Mouse (Mus musculus) liver, embryonic 11.5 days (tissue): ENCODE measurements at regions not wholly inside any gene's neighbourhood (a gene's known extent, or its start where the extent isn't known, plus 50 kb on each side); places are given as distances from the start of the nearest gene placed in this dataset.

ENCODE experiments used
- ATAC-seq: fragments of 200-750 bp; cut with Nextera tagmentation; replicated peaks from 2 replicates; pipeline ENCODE4 v1.8.0; 2017; ENCODE audit warnings: moderate number of reproducible peaks, mild to moderate bottlenecking, moderate TSS enrichment, moderate library complexity; ENCODE audit not compliant: low FRiP score
- DNase-seq: peaks from one replicate; pipeline ENCODE4 v3.0.0-alpha.2; 2017; ENCODE audit warnings: low spot score
- H3K27ac ChIP-seq: fragments of 300-500 bp; sonication (generic); 2 replicates; pipeline ENCODE4 v1.5.1; 2014; ENCODE audit warnings: mild to moderate bottlenecking, low read depth, low read length, control low read depth
- H3K27me3 ChIP-seq: fragments of 300-500 bp; sonication (generic); replicated peaks from 2 replicates; pipeline ENCODE4 v1.6.1; 2014; ENCODE audit warnings: low read length, mixed read lengths; ENCODE audit not compliant: control insufficient read depth, insufficient read depth
- H3K36me3 ChIP-seq: fragments of 300-500 bp; sonication (generic); 2 replicates; pipeline ENCODE4 v1.6.1; 2014; ENCODE audit warnings: mild to moderate bottlenecking, low read length, moderate library complexity, mixed read lengths; ENCODE audit not compliant: control insufficient read depth, insufficient read depth
- H3K4me1 ChIP-seq: fragments of 300-500 bp; sonication (generic); replicated peaks from 2 replicates; pipeline ENCODE4 v1.6.1; 2014; ENCODE audit warnings: low read length, mixed read lengths; ENCODE audit not compliant: control insufficient read depth, insufficient read depth
- H3K4me2 ChIP-seq: fragments of 300-500 bp; sonication (generic); 2 replicates; pipeline ENCODE4 v1.6.1; 2014; ENCODE audit warnings: mild to moderate bottlenecking, control low read depth, moderate library complexity
- H3K4me3 ChIP-seq: fragments of 300-500 bp; sonication (generic); 2 replicates; pipeline ENCODE4 v1.5.1; 2014; ENCODE audit warnings: low read depth, low read length, control low read depth
- H3K9ac ChIP-seq: fragments of 300-500 bp; sonication (generic); 2 replicates; pipeline ENCODE4 v1.6.1; 2014; ENCODE audit warnings: low read depth, low read length, control low read depth
- H3K9me3 ChIP-seq: fragments of 300-500 bp; sonication (generic); 2 replicates; pipeline ENCODE4 v1.6.1; 2016; ENCODE audit warnings: low read length, inconsistent platforms, mixed read lengths; ENCODE audit not compliant: control insufficient read depth
- WGBS: fragments of 180-500 bp; shearing (Covaris S2); extraction: QIAGEN DNeasy Blood & Tissue Kit; methylation state at CpG from one replicate; pipeline ENCODE4 v1.1.7; 2014; 5-methylcytosine and 5-hydroxymethylcytosine counted together

- DNase-seq = no peak
- Histone ChIP-seq H3K27ac (no peak overlapping the region), H3K9ac (no peak overlapping the region), H3K9me3 (no peaks in the 10 kb centered on the region), H3K4me2 (no peak overlapping the region), H3K27me3 (no peaks in the 10 kb centered on the region), H3K4me1 (no peaks in the 10 kb centered on the region), H3K4me3 (no peak overlapping the region), H3K36me3 (no peaks in the 10 kb centered on the region)
- WGBS = 69% methylated on average over 9 of the region's 9 CpGs
- no peak for ATAC-seq
Measured at GRCm38 (mm10) chr9:101402544-101403194, 151.1 kb upstream of the Ppp2r3a start.

- Histone ChIP-seq H3K36me3 (no peaks in the 10 kb centered on the region), H3K9ac (no peak overlapping the region)
Measured at GRCm38 (mm10) chr9:101401416-101401815, 149.8 kb upstream of the Ppp2r3a start.

GRCm38 (mm10) chr9:101398858-101399257 lies 147.3 kb upstream of the Ppp2r3a start:
- H3K4me2 ChIP-seq = no peak overlapping the region
- H3K36me3 ChIP-seq = no peaks in the 10 kb centered on the region
- H3K9me3 ChIP-seq = no peaks in the 10 kb centered on the region
- H3K27me3 ChIP-seq = no peaks in the 10 kb centered on the region
- no peaks in the 10 kb centered on the region for H3K4me1 ChIP-seq
- whole genome bisulfite sequencing = 65% methylated on average over 3 of the region's 3 CpGs
- H3K27ac ChIP-seq = no peak overlapping the region
- no peak overlapping the region for H3K4me3 ChIP-seq
- ATAC-seq (no peak), DNase-seq (no peak)
- no peak overlapping the region for H3K9ac ChIP-seq

More at GRCm38 (mm10) chr9:101401416-101401815, 149.8 kb upstream of the Ppp2r3a start:
- H3K4me1 ChIP-seq = no peaks in the 10 kb centered on the region
- H3K27me3 ChIP-seq = no peaks in the 10 kb centered on the region
- 73% methylated on average over 9 of the region's 9 CpGs for WGBS
- H3K27ac ChIP-seq = no peak overlapping the region
- ATAC-seq (no peak), DNase-seq (no peak)
- H3K4me3 ChIP-seq = no peak overlapping the region
- H3K4me2 ChIP-seq = no peak overlapping the region
- no peaks in the 10 kb centered on the region for H3K9me3 ChIP-seq

GRCm38 (mm10) chr9:101369380-101369779 lies 117.8 kb upstream of the Ppp2r3a start:
- Histone ChIP-seq H3K4me2 (no peak overlapping the region), H3K4me3 (no peak overlapping the region), H3K4me1 (no peaks in the 10 kb centered on the region), H3K9me3 (no peaks in the 10 kb centered on the region), H3K27me3 (no peaks in the 10 kb centered on the region), H3K36me3 (no peaks in the 10 kb centered on the region), H3K9ac (no peak overlapping the region), H3K27ac (no peak overlapping the region)
- 23% methylated on average over 2 of the region's 2 CpGs for WGBS
- ATAC-seq (no peak), DNase-seq (no peak)

GRCm38 (mm10) chr9:101356607-101357006 lies 105.0 kb upstream of the Ppp2r3a start:
- no peaks in the 10 kb centered on the region for H3K27me3 ChIP-seq
- no peaks in the 10 kb centered on the region for H3K9me3 ChIP-seq
- no peak overlapping the region for H3K27ac ChIP-seq
- no peak overlapping the region for H3K9ac ChIP-seq
- H3K4me1 ChIP-seq = no peaks in the 10 kb centered on the region
- H3K4me3 ChIP-seq = no peak overlapping the region
- no peaks in the 10 kb centered on the region for H3K36me3 ChIP-seq
- no peak overlapping the region for H3K4me2 ChIP-seq
- DNase-seq (no peak), ATAC-seq (no peak)
- WGBS = 77% methylated on average over 6 of the region's 6 CpGs

- Histone ChIP-seq H3K27me3 (no peaks in the 10 kb centered on the region), H3K9ac (no peak overlapping the region), H3K9me3 (no peaks in the 10 kb centered on the region), H3K27ac (no peak overlapping the region), H3K4me1 (no peaks in the 10 kb centered on the region), H3K4me2 (no peak overlapping the region), H3K36me3 (no peaks in the 10 kb centered on the region), H3K4me3 (no peak overlapping the region)
- DNase-seq = no peak
- WGBS = 94% methylated on average over 4 of the region's 4 CpGs
- no peak for ATAC-seq
Measured at GRCm38 (mm10) chr9:101348771-101349170, 97.2 kb upstream of the Ppp2r3a start.

- ATAC-seq (no peak), DNase-seq (no peak)
- H3K27ac ChIP-seq = no peak overlapping the region
- H3K4me3 ChIP-seq = no peak overlapping the region
- no peak overlapping the region for H3K9ac ChIP-seq
- H3K9me3 ChIP-seq = no peaks in the 10 kb centered on the region
- H3K4me2 ChIP-seq = no peak overlapping the region
- 77% methylated on average over 5 of the region's 5 CpGs for WGBS
- no peaks in the 10 kb centered on the region for H3K36me3 ChIP-seq
- H3K4me1 ChIP-seq = no peaks in the 10 kb centered on the region
- H3K27me3 ChIP-seq = no peaks in the 10 kb centered on the region
Measured at GRCm38 (mm10) chr9:101342887-101343286, 91.3 kb upstream of the Ppp2r3a start.

GRCm38 (mm10) chr9:101340796-101341465 lies 89.3 kb upstream of the Ppp2r3a start:
- Histone ChIP-seq H3K9me3 (no peaks in the 10 kb centered on the region), H3K27ac (no peak overlapping the region), H3K4me3 (no peak overlapping the region), H3K4me2 (no peak overlapping the region), H3K27me3 (no peaks in the 10 kb centered on the region), H3K36me3 (no peaks in the 10 kb centered on the region), H3K4me1 (no peaks in the 10 kb centered on the region), H3K9ac (no peak overlapping the region)
- no peak for ATAC-seq
- 71% methylated on average over 11 of the region's 11 CpGs for WGBS
- DNase-seq = no peak
